Mouse (Mus musculus) CH12.LX (cell line): ENCODE data around the gene Tnrc6b. TPM values are rescaled to one million over a fixed set of nuclear protein-coding genes. Genes with fewer than 3 reads are reported as not detected.

Experiments
- DNase-seq: peaks from one replicate; pipeline ENCODE4 v3.0.0-alpha.2; 2013; ENCODE audit errors: extremely low read depth
- H3K27ac ChIP-seq: 2 replicates; pipeline ENCODE4 v1.5.1; 2012; ENCODE audit warnings: low read depth, mild to moderate bottlenecking, control low read depth, moderate library complexity; ENCODE audit not compliant: insufficient read depth
- H3K27me3 ChIP-seq: replicated peaks from 2 replicates; pipeline ENCODE3; 2012; ENCODE audit warnings: inconsistent platforms
- H3K36me3 ChIP-seq, 2 experiments: replicated peaks in 1 of 2; 2 replicates each; pipeline versions ENCODE3 to v1.6.1; 2012; ENCODE audit warnings: inconsistent platforms in 1 of 2, low read length in 1 of 2, mild to moderate bottlenecking in 1 of 2, mixed read lengths in 1 of 2, moderate library complexity in 1 of 2; ENCODE audit not compliant: control insufficient read depth in 1 of 2, insufficient read depth in 1 of 2
- H3K4me1 ChIP-seq, 2 experiments: 2 replicates each; pipeline ENCODE4 v1.6.1; 2012; ENCODE audit warnings: inconsistent platforms in 1 of 2, moderate library complexity in 1 of 2; ENCODE audit not compliant: insufficient read depth in 2 of 2, control insufficient read depth in 1 of 2
- H3K4me2 ChIP-seq: 2 replicates; pipeline ENCODE4 v1.6.1; 2012; ENCODE audit warnings: low read depth, mild to moderate bottlenecking, control low read depth; ENCODE audit not compliant: poor library complexity, insufficient read depth, severe bottlenecking
- H3K4me3 ChIP-seq, 3 experiments: fragments of 150-350 bp in 1 of 3; sonication (generic) in 1 of 3; replicated peaks in 1 of 3; 2 replicates each; pipeline versions ENCODE3 to v1.5.1; 2011 to 2012; ENCODE audit warnings: low read depth in 2 of 3, low read length in 2 of 3, mild to moderate bottlenecking in 2 of 3, moderate library complexity in 2 of 3, control low read depth in 1 of 3, improper control_type of control experiment in 1 of 3, inconsistent platforms in 1 of 3, mixed read lengths in 1 of 3; ENCODE audit not compliant: poor library complexity in 1 of 3
- H3K79me2 ChIP-seq: replicated peaks from 2 replicates; pipeline ENCODE4 v1.6.1; 2012; ENCODE audit warnings: mild to moderate bottlenecking, moderate library complexity; ENCODE audit not compliant: control insufficient read depth, poor library complexity, insufficient read depth, severe bottlenecking; ENCODE audit errors: extremely low read depth
- H3K9ac ChIP-seq: 2 replicates; pipeline ENCODE4 v1.6.1; 2012; ENCODE audit warnings: low read depth, mild to moderate bottlenecking, control low read depth, moderate library complexity; ENCODE audit not compliant: insufficient read depth
- H3K9me3 ChIP-seq: replicated peaks from 2 replicates; pipeline ENCODE3; 2012; ENCODE audit warnings: low read length, inconsistent platforms, mixed read lengths
- BHLHE40 ChIP-seq: IDR thresholded peaks from 2 replicates; pipeline ENCODE4 v1.6.1; 2011; ENCODE audit warnings: mild to moderate bottlenecking, low read depth, low read length, improper control_type of control experiment
- CHD1 ChIP-seq: IDR thresholded peaks from 2 replicates; pipeline ENCODE4 v1.6.1; 2012; ENCODE audit warnings: low read depth, low read length, improper control_type of control experiment, inconsistent platforms
- CHD2 ChIP-seq: IDR thresholded peaks from 2 replicates; pipeline ENCODE4 v1.6.1; 2011; ENCODE audit warnings: low read length, improper control_type of control experiment
- CTCF ChIP-seq, 2 experiments: IDR thresholded peaks in 1 of 2; conservative IDR thresholded peaks in 1 of 2; 2 replicates each; pipeline ENCODE4 v1.5.1; 2011 to 2012; ENCODE audit warnings: low read depth in 2 of 2, low read length in 2 of 2, improper control_type of control experiment in 1 of 2, inconsistent platforms in 1 of 2, mild to moderate bottlenecking in 1 of 2, moderate library complexity in 1 of 2
- E2F4 ChIP-seq: IDR thresholded peaks from 2 replicates; pipeline ENCODE4 v1.6.1; 2011; ENCODE audit warnings: low read depth, low read length, improper control_type of control experiment; ENCODE audit not compliant: insufficient replicate concordance
- ELF1 ChIP-seq: IDR thresholded peaks from 2 replicates; pipeline ENCODE4 v1.6.1; 2014; ENCODE audit warnings: low read depth, mild to moderate bottlenecking, inconsistent platforms, low read length, improper control_type of control experiment
- EP300 ChIP-seq: IDR thresholded peaks from 2 replicates; pipeline ENCODE4 v1.6.1; 2011; ENCODE audit warnings: low read length, improper control_type of control experiment
- ETS1 ChIP-seq: conservative IDR thresholded peaks from 2 replicates; pipeline ENCODE4 v1.6.1; 2012; ENCODE audit warnings: low read depth, mild to moderate bottlenecking, inconsistent platforms, low read length, improper control_type of control experiment, moderate library complexity
- GABPA ChIP-seq: IDR thresholded peaks from 2 replicates; pipeline ENCODE4 v1.6.1; 2012; ENCODE audit warnings: low read depth, low read length, improper control_type of control experiment, inconsistent platforms; ENCODE audit not compliant: insufficient replicate concordance
- HCFC1 ChIP-seq: IDR thresholded peaks from 2 replicates; pipeline ENCODE4 v1.6.1; 2012; ENCODE audit warnings: low read depth, mild to moderate bottlenecking, inconsistent platforms, low read length, improper control_type of control experiment
- IRF4 ChIP-seq: IDR thresholded peaks from 2 replicates; pipeline ENCODE4 v1.6.1; 2014; ENCODE audit warnings: low read depth, mild to moderate bottlenecking, inconsistent platforms, low read length, improper control_type of control experiment
- JUN ChIP-seq: IDR thresholded peaks from 2 replicates; pipeline ENCODE4 v1.6.1; 2011; ENCODE audit warnings: low read depth, mild to moderate bottlenecking, low read length, improper control_type of control experiment, moderate library complexity; ENCODE audit not compliant: insufficient read depth
- JUND ChIP-seq: conservative IDR thresholded peaks from 2 replicates; pipeline ENCODE4 v1.6.1; 2011; ENCODE audit warnings: low read depth, low read length, improper control_type of control experiment
- KAT2A ChIP-seq: IDR thresholded peaks from 2 replicates; pipeline ENCODE4 v1.6.1; 2012; ENCODE audit warnings: low read length, improper control_type of control experiment, inconsistent platforms; ENCODE audit not compliant: insufficient replicate concordance
- MAFK ChIP-seq: IDR thresholded peaks from 2 replicates; pipeline ENCODE4 v1.6.1; 2011; ENCODE audit warnings: low read length, improper control_type of control experiment; ENCODE audit not compliant: insufficient replicate concordance
- MAX ChIP-seq: IDR thresholded peaks from 2 replicates; pipeline ENCODE4 v1.6.1; 2011; ENCODE audit warnings: low read length, improper control_type of control experiment
- MAZ ChIP-seq: IDR thresholded peaks from 2 replicates; pipeline ENCODE4 v1.6.1; 2012; ENCODE audit warnings: low read depth, mild to moderate bottlenecking, inconsistent platforms, low read length, improper control_type of control experiment, moderate library complexity
- MEF2A ChIP-seq: IDR thresholded peaks from 2 replicates; pipeline ENCODE4 v1.6.1; 2014; ENCODE audit warnings: low read depth, mild to moderate bottlenecking, inconsistent platforms, low read length, improper control_type of control experiment, borderline replicate concordance
- MXI1 ChIP-seq: IDR thresholded peaks from 2 replicates; pipeline ENCODE4 v1.6.1; 2011; ENCODE audit warnings: mild to moderate bottlenecking, low read depth, low read length, improper control_type of control experiment
- MYC ChIP-seq: IDR thresholded peaks from 2 replicates; pipeline ENCODE4 v1.6.1; 2011; ENCODE audit warnings: low read depth, mild to moderate bottlenecking, improper control_type of control experiment, low read length
- NELFE ChIP-seq: IDR thresholded peaks from 2 replicates; pipeline ENCODE4 v1.6.1; 2011; ENCODE audit warnings: low read depth, low read length, improper control_type of control experiment
- NRF1 ChIP-seq: IDR thresholded peaks from 2 replicates; pipeline ENCODE4 v1.6.1; 2014; ENCODE audit warnings: low read depth, mild to moderate bottlenecking, inconsistent platforms, low read length, improper control_type of control experiment, moderate library complexity
- PAX5 ChIP-seq: IDR thresholded peaks from 2 replicates; pipeline ENCODE4 v1.6.1; 2012; ENCODE audit warnings: low read length, inconsistent platforms, mixed read lengths
- POLR2A ChIP-seq: IDR thresholded peaks from 2 replicates; pipeline ENCODE4 v1.6.1; 2011; ENCODE audit warnings: low read depth, mild to moderate bottlenecking, improper control_type of control experiment, low read length
- POLR2AphosphoS2 ChIP-seq: IDR thresholded peaks from 2 replicates; pipeline ENCODE4 v1.6.1; 2011; ENCODE audit warnings: low read depth, low read length, improper control_type of control experiment
- RAD21 ChIP-seq: IDR thresholded peaks from 2 replicates; pipeline ENCODE4 v1.6.1; 2011; ENCODE audit warnings: low read depth, mild to moderate bottlenecking, low read length, improper control_type of control experiment, moderate library complexity
- RCOR1 ChIP-seq: conservative IDR thresholded peaks from 2 replicates; pipeline ENCODE4 v1.6.1; 2012; ENCODE audit warnings: low read depth, mild to moderate bottlenecking, inconsistent platforms, low read length, improper control_type of control experiment
- SIN3A ChIP-seq: IDR thresholded peaks from 2 replicates; pipeline ENCODE4 v1.6.1; 2012; ENCODE audit warnings: low read length, improper control_type of control experiment, inconsistent platforms
- SMC3 ChIP-seq: IDR thresholded peaks from 2 replicates; pipeline ENCODE4 v1.6.1; 2011; ENCODE audit warnings: low read depth, low read length, improper control_type of control experiment
- TBP ChIP-seq: conservative IDR thresholded peaks from 2 replicates; pipeline ENCODE4 v1.6.1; 2011; ENCODE audit warnings: low read depth, low read length, improper control_type of control experiment
- TCF12 ChIP-seq: IDR thresholded peaks from 2 replicates; pipeline ENCODE4 v1.6.1; 2014; ENCODE audit warnings: low read depth, mild to moderate bottlenecking, inconsistent platforms, low read length, improper control_type of control experiment
- UBTF ChIP-seq: IDR thresholded peaks from 2 replicates; pipeline ENCODE4 v1.6.1; 2012; ENCODE audit warnings: low read depth, mild to moderate bottlenecking, inconsistent platforms, low read length, improper control_type of control experiment, moderate library complexity
- USF1 ChIP-seq: IDR thresholded peaks from 2 replicates; pipeline ENCODE4 v1.6.1; 2014; ENCODE audit warnings: low read depth, mild to moderate bottlenecking, inconsistent platforms, low read length, improper control_type of control experiment
- USF2 ChIP-seq: conservative IDR thresholded peaks from 2 replicates; pipeline ENCODE4 v1.6.1; 2011; ENCODE audit warnings: low read depth, low read length, improper control_type of control experiment
- ZC3H11A ChIP-seq: IDR thresholded peaks from 2 replicates; pipeline ENCODE4 v1.6.1; 2012; ENCODE audit warnings: low read depth, mild to moderate bottlenecking, inconsistent platforms, low read length, improper control_type of control experiment
- ZKSCAN1 ChIP-seq: IDR thresholded peaks from 2 replicates; pipeline ENCODE4 v1.6.1; 2012; ENCODE audit warnings: low read depth, inconsistent platforms, low read length, improper control_type of control experiment, borderline replicate concordance
- ZMIZ1 ChIP-seq: IDR thresholded peaks from 2 replicates; pipeline ENCODE4 v1.6.1; 2012; ENCODE audit warnings: low read depth, mild to moderate bottlenecking, inconsistent platforms, low read length, improper control_type of control experiment
- ZNF384 ChIP-seq: IDR thresholded peaks from 2 replicates; pipeline ENCODE4 v1.6.1; 2012; ENCODE audit warnings: low read depth, low read length, improper control_type of control experiment, inconsistent platforms
- dilution Hi-C: fragments of 300-500 bp; cut with MboI; formaldehyde crosslinking; loops from 2 replicates; pipeline ENCODE4 v1.14.3; 2020; ENCODE audit warnings: low sequenced_read_pairs; ENCODE audit not compliant: extremely low pct_unique_long_range_greater_than_20kb, extremely low pct_ligation_motif_present
- in situ Hi-C: fragments of 300-500 bp; cut with MboI; formaldehyde crosslinking; loops from 3 replicates; pipeline ENCODE4 v1.14.3; 2019; ENCODE audit warnings: low sequenced_read_pairs, low pct_ligation_motif_present, low pct_unique_long_range_greater_than_20kb, mixed read lengths
- polyA plus RNA-seq: library from polyadenylated mRNA; unstranded; fragments of >175 nt; gene quantifications from 2 replicates; pipeline ENCODE4 v1.2.1, GENCODE M21; 2012; ENCODE audit warnings: low read depth; ENCODE audit not compliant: insufficient read length
- total RNA-seq, 2 experiments: library from RNA; depleted of rRNA; stranded (reverse); fragments of 300-350 nt in 1 of 2; fragments of >200 nt in 1 of 2; gene quantifications; 2 replicates each; pipeline ENCODE4 v1.2.3; 2012 to 2014

Tnrc6b gene
- total and polyA plus RNA-seq, 3 experiments: 6.0 to 17.1 (median 16.1) TPM

DNA sequence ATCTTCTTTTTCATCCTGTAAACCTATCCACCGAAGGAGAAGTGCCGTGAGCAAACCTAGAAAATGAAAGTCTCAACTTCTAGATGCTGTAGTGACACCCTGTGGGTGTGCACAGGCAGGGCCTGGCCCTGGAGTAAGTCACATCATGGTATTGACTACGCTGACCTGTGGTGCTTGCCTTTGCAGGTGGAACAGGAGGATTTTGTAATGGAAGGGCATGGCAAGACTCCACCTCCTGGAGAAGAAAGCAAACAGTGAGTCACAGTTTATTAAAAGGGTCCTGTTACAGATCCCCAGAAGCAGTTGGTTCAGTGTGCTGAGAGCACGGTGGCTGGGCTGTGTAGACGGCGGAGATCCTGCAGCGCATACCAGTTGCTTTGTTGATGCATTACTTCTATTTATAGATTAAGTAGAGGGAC, 73.4 kb downstream of the Tnrc6b start:
- dilution Hi-C loops: no loop called here
- H3K4me3 ChIP-seq: peak overlapping the region; percentile 16 to 29 (median 21)
- in situ Hi-C loops: loop anchor here (25.0 kb wide), 1 partner anchor 147 kb away; no protein-coding TSS in a partner anchor
- H3K4me2 ChIP-seq: peak overlapping the region; percentile 95
- H3K27ac ChIP-seq: peak overlapping the region; percentile 60
- peaks cover 0 to 5% of the 10 kb centered on the region in 2 experiments for H3K36me3 ChIP-seq
- no peaks in the 10 kb centered on the region for H3K27me3 ChIP-seq
- H3K9ac ChIP-seq: peak overlapping the region; percentile 67
- H3K79me2 ChIP-seq: peaks cover 28% of the 10 kb centered on the region
- DNase-seq: peak; percentile 76
- TF ChIP-seq HCFC1 (peak; percentile 16; the same call in 1 of the 2 replicates), ETS1 (no peak; the same call in 1 of the 2 replicates), CHD2 (no peak), KAT2A (no peak), SMC3 (peak; percentile 75), E2F4 (no peak), ZMIZ1 (no peak), ELF1 (no peak), ZKSCAN1 (no peak), UBTF (no peak), MXI1 (peak; percentile 78), JUN (no peak), MAZ (no peak), MAX (0 out of 2 replicates have a peak, but pooled peaks have one; percentile 47), CTCF (conservative IDR thresholded peaks at IDR 0.05 in 1 of 2, IDR thresholded peaks at IDR 0.05 in 1 of 2; ENCODE audit: low read depth in 2 of 2, low read length in 2 of 2) (peak in 1 of 2 experiments; percentile 74; a peak in 2 of 4 replicates), RCOR1 (no peak), RAD21 (peak; percentile 78), MYC (peak; percentile 66; the same call in 1 of the 2 replicates), POLR2A (peak; percentile 40; the same call in 1 of the 2 replicates), MEF2A (peak; percentile 77), IRF4 (peak; percentile 58; the same call in 1 of the 2 replicates), JUND (no peak; the same call in 1 of the 2 replicates), ZNF384 (no peak), USF1 (no peak), NRF1 (no peak), ZC3H11A (0 out of 2 replicates have a peak, but pooled peaks have one; percentile 19), NELFE (no peak; the same call in 1 of the 2 replicates), SIN3A (peak; percentile 80), EP300 (no peak), POLR2AphosphoS2 (no peak), USF2 (no peak), TCF12 (0 out of 2 replicates have a peak, but pooled peaks have one; percentile 27), TBP (no peak; the same call in 1 of the 2 replicates), PAX5 (no peak), BHLHE40 (no peak), MAFK (no peak; the same call in 1 of the 2 replicates), GABPA (no peak), CHD1 (no peak)
- peaks cover 14 to 68% of the 10 kb centered on the region in 2 experiments for H3K4me1 ChIP-seq
- H3K9me3 ChIP-seq: no peaks in the 10 kb centered on the region
